Mouse (Mus musculus) C2C12 (cell line): ENCODE measurements at regions not wholly inside any gene's neighbourhood (a gene's known extent, or its start where the extent isn't known, plus 50 kb on each side); places are given as distances from the start of the nearest gene placed in this dataset.

ENCODE experiments used
- H3K27me3 ChIP-seq: one replicate; pipeline ENCODE4 v1.6.1; 2011; ENCODE audit not compliant: control insufficient read depth, insufficient read depth, insufficient read length
- H3K36me3 ChIP-seq: one replicate; pipeline ENCODE4 v1.6.1; 2011; ENCODE audit not compliant: control insufficient read depth, insufficient read depth
- H3K4me3 ChIP-seq: one replicate; pipeline ENCODE4 v1.5.1; 2011; ENCODE audit warnings: mild to moderate bottlenecking, control low read depth; ENCODE audit not compliant: poor library complexity, insufficient read depth, severe bottlenecking
- H3K79me2 ChIP-seq: one replicate; pipeline ENCODE4 v1.6.1; 2011; ENCODE audit not compliant: control insufficient read depth, insufficient read depth
- H3K79me3 ChIP-seq: one replicate; pipeline ENCODE4 v1.6.1; 2011; ENCODE audit warnings: low read depth, control low read depth
- H3ac ChIP-seq: one replicate; pipeline ENCODE3; 2011; ENCODE audit warnings: low read depth; ENCODE audit not compliant: control insufficient read depth, insufficient read length
- CEBPB ChIP-seq: IDR thresholded peaks from one replicate; pipeline ENCODE4 v1.6.1; 2011; ENCODE audit warnings: low read depth, mild to moderate bottlenecking, control low read depth, moderate library complexity
- CTCF ChIP-seq: IDR thresholded peaks from one replicate; pipeline ENCODE4 v1.5.1; 2011; ENCODE audit not compliant: control insufficient read depth, insufficient read depth, insufficient read length
- FOSL1 ChIP-seq: IDR thresholded peaks from one replicate; pipeline ENCODE4 v1.8.0; 2011; ENCODE audit warnings: mild to moderate bottlenecking, low read length; ENCODE audit not compliant: poor library complexity, insufficient read depth, severe bottlenecking
- MAX ChIP-seq: IDR thresholded peaks from one replicate; pipeline ENCODE4 v1.6.1; 2011; ENCODE audit warnings: mild to moderate bottlenecking, control low read depth
- MYOD1 ChIP-seq: IDR thresholded peaks from one replicate; pipeline ENCODE4 v1.6.1; 2011; ENCODE audit warnings: low read depth; ENCODE audit not compliant: control insufficient read depth, insufficient read length
- MYOG ChIP-seq: IDR thresholded peaks from one replicate; pipeline ENCODE4 v1.6.1; 2011; ENCODE audit not compliant: control insufficient read depth, insufficient read length; ENCODE audit errors: extremely low read depth
- USF1 ChIP-seq: IDR thresholded peaks from one replicate; pipeline ENCODE4 v1.6.1; 2011; ENCODE audit warnings: low read depth, mild to moderate bottlenecking, control low read depth, moderate library complexity

DNA sequence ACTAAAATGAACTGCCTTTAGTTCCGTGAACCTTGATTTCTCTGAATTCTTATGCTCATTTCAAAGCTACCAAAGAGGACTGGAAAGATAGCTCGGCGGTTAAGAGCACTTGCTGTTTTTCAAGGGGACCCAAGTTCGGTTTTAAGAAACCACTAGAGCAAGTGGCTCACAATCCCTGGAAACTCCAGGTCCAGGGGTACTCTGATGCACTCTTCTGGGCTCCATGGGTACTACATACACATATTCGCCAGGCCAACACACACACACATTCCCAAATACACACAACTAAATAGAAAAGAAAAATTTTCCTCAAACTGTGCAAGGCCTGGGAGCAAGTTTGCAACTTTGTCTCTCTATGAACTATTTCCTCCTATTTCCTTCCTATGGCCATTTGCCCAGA, 498.9 kb upstream of the Castor2 start:
- H3ac ChIP-seq, result no peak overlapping the region
- H3K27me3 ChIP-seq, result no peaks in the 10 kb centered on the region
- no peaks in the 10 kb centered on the region for H3K36me3 ChIP-seq
- no peaks in the 10 kb centered on the region for H3K79me3 ChIP-seq
- H3K79me2 ChIP-seq, result no peaks in the 10 kb centered on the region
- no peak overlapping the region for H3K4me3 ChIP-seq
- TF ChIP-seq MAX (no peak), MYOD1 (no peak), MYOG (no peak), CEBPB (no peak), FOSL1 (no peak), USF1 (no peak), CTCF (no peak)

DNA sequence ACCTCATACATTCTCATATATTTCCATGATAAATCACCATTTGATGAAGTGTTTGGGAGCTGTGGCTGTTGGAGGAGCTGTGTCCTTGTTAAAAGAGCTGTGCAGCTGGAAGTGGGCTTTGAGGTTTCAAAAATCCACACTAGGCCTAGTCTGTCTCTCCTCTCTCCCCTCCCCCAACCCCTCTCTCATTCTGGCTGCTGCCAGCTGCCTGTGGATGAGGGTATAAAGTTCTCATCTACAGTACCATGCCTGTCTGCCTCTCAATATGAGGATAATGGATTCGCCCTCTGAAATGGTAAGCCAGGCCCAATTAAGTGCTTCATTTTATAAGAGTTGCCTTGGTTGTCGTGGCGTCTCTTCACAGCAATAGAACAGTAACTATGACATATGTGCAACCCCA, 501.4 kb upstream of the Castor2 start:
- TF ChIP-seq MAX (no peak), CTCF (no peak), MYOG (no peak), USF1 (no peak), MYOD1 (no peak), FOSL1 (no peak), CEBPB (no peak)
- no peaks in the 10 kb centered on the region for H3K79me2 ChIP-seq
- H3K4me3 ChIP-seq, result no peak overlapping the region
- H3K27me3 ChIP-seq, result no peaks in the 10 kb centered on the region
- no peak overlapping the region for H3ac ChIP-seq
- H3K36me3 ChIP-seq, result no peaks in the 10 kb centered on the region
- no peaks in the 10 kb centered on the region for H3K79me3 ChIP-seq

DNA sequence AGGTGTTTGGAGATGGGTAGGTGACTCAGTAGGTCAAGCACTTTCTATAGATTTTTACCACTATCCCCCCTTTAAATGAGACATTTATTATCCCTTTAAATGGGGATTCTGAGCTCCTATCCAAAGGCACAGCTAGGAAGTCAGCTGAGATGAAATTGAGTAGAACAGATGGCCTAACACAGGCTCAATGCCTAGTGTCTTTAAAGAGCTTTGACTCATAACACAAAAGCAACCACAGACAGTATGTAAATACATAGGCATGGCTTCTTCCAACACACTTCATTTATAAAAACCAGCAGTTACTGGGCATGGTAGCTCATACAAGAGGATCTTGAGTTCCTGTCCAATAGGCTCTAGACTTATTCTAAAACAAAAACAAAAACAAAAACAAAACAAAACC, 513.0 kb upstream of the Castor2 start:
- TF ChIP-seq CTCF, result no peak
- no peak for TF ChIP-seq CEBPB
- no peak for TF ChIP-seq USF1
- TF ChIP-seq MYOD1, result no peak
- TF ChIP-seq MAX, result no peak
- no peak for TF ChIP-seq MYOG
- TF ChIP-seq FOSL1, result no peak
- Histone ChIP-seq H3K27me3 (no peaks in the 10 kb centered on the region), H3K79me3 (no peaks in the 10 kb centered on the region), H3ac (no peak overlapping the region), H3K4me3 (no peak overlapping the region), H3K36me3 (no peaks in the 10 kb centered on the region), H3K79me2 (no peaks in the 10 kb centered on the region)

- TF ChIP-seq MYOD1 (no peak), CTCF (no peak), FOSL1 (no peak), USF1 (no peak), CEBPB (no peak), MAX (no peak), MYOG (no peak)
- Histone ChIP-seq H3K36me3 (no peaks in the 10 kb centered on the region), H3K79me3 (no peaks in the 10 kb centered on the region), H3K79me2 (no peaks in the 10 kb centered on the region), H3K4me3 (no peak overlapping the region), H3ac (no peak overlapping the region), H3K27me3 (no peaks in the 10 kb centered on the region)
Observed at GRCm38 (mm10) chr5:133585181-133585580, 514.3 kb upstream of the Castor2 start.

GRCm38 (mm10) chr5:133576595-133576994, 522.9 kb upstream of the Castor2 start:
- Histone ChIP-seq H3ac (no peak overlapping the region), H3K27me3 (no peaks in the 10 kb centered on the region), H3K79me2 (no peaks in the 10 kb centered on the region), H3K4me3 (no peak overlapping the region), H3K79me3 (no peaks in the 10 kb centered on the region), H3K36me3 (no peaks in the 10 kb centered on the region)
- no peak for TF ChIP-seq CTCF
- TF ChIP-seq USF1, result no peak
- TF ChIP-seq MYOD1, result no peak
- TF ChIP-seq FOSL1, result no peak
- TF ChIP-seq CEBPB, result no peak
- TF ChIP-seq MAX, result no peak
- no peak for TF ChIP-seq MYOG

- no peaks in the 10 kb centered on the region for H3K27me3 ChIP-seq
- TF ChIP-seq CEBPB, result no peak
- TF ChIP-seq CTCF, result no peak
- TF ChIP-seq MAX, result no peak
- no peak for TF ChIP-seq MYOD1
- no peak for TF ChIP-seq USF1
- no peak for TF ChIP-seq MYOG
- no peak for TF ChIP-seq FOSL1
- no peak overlapping the region for H3K4me3 ChIP-seq
- no peaks in the 10 kb centered on the region for H3K79me2 ChIP-seq
- no peaks in the 10 kb centered on the region for H3K36me3 ChIP-seq
- H3ac ChIP-seq, result no peak overlapping the region
- no peaks in the 10 kb centered on the region for H3K79me3 ChIP-seq
Observed at GRCm38 (mm10) chr5:133569096-133569495, 530.4 kb upstream of the Castor2 start.
